8 mouse cellular contexts compared by ENCODE assay signal in the genomic region with DNA sequence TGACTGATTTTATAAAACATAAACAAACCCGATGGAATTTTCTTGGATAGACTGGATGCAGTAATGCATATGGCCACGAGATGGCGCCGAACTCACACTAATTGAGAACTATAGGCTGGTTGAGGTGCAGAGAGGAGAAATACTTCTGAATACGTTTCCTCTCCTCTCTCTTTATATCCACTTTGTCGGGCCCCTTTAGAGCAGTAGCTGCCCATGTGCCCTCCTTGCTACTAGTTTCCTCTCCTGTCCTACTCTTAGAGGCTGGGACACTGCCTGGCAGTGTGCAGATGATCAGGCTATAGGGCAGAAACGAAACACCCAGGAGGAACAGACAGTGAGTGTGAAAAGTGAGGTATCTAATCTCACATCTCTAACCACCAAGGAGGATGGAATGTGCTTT. TPM values are rescaled to one million over a fixed set of nuclear protein-coding genes. Genes with fewer than 3 reads are reported as not detected.
DNase-seq lines count a peak whose midpoint lies in the region; ATAC-seq and TF ChIP-seq lines count a peak whose summit lies in the region.

No protein-coding gene starts in this region.

- WGBS in forebrain, embryonic 13.5 days, result 12% methylated on average over 7 of the region's 7 CpGs
- 20% methylated on average over 7 of the region's 7 CpGs for WGBS in hindbrain, embryonic 11.5 days
- WGBS in lung, embryonic 15.5 days, result 4% methylated on average over 7 of the region's 7 CpGs

- no peak overlapping the region for H3K27ac ChIP-seq in forebrain, embryonic 13.5 days
- H3K27ac ChIP-seq in hindbrain, embryonic 11.5 days (ENCODE audit: low read depth, low read length), result no peak overlapping the region
- H3K27ac ChIP-seq in lung, embryonic 15.5 days, result no peak overlapping the region

- H3K9ac ChIP-seq in forebrain, embryonic 13.5 days, result no peak overlapping the region
- H3K9ac ChIP-seq in hindbrain, embryonic 11.5 days (ENCODE audit: low read depth, low read length), result no peak overlapping the region
- H3K9ac ChIP-seq in lung, embryonic 15.5 days, result no peak overlapping the region

- no peaks in the 10 kb centered on the region for H3K27me3 ChIP-seq in G1E (ENCODE audit: insufficient read depth, low read length)
- no peaks in the 10 kb centered on the region for H3K27me3 ChIP-seq in forebrain, embryonic 13.5 days
- no peaks in the 10 kb centered on the region for H3K27me3 ChIP-seq in hindbrain, embryonic 11.5 days (ENCODE audit: control insufficient read depth, insufficient read depth, low read length)
- no peaks in the 10 kb centered on the region for H3K27me3 ChIP-seq in lung, embryonic 15.5 days

- ATAC-seq in G1E (ENCODE audit: extremely low read depth, insufficient number of reproducible peaks, low FRiP score, poor library complexity, severe bottlenecking), result peak; percentile 10; the same call in 1 of the 2 replicates
- peak; percentile 71 for ATAC-seq in forebrain, embryonic 13.5 days
- ATAC-seq in hindbrain, embryonic 11.5 days (ENCODE audit: low FRiP score), result peak; percentile 77
- peak; percentile 44 for ATAC-seq in lung, embryonic 15.5 days (ENCODE audit: borderline replicate concordance, extremely low read depth, low FRiP score, low TSS enrichment)

- H3K4me3 ChIP-seq in G1E (ENCODE audit: low read depth, low read length), result no peak overlapping the region
- no peak overlapping the region for H3K4me3 ChIP-seq in forebrain, embryonic 13.5 days
- no peak overlapping the region for H3K4me3 ChIP-seq in hindbrain, embryonic 11.5 days (ENCODE audit: low read depth, low read length)
- H3K4me3 ChIP-seq in lung, embryonic 15.5 days, result no peak overlapping the region

- H3K9me3 ChIP-seq in G1E (replicated peaks), result 0 out of 2 replicates have a peak, but pooled peaks cover 3% of the 10 kb centered on the region
- no peaks in the 10 kb centered on the region for H3K9me3 ChIP-seq in forebrain, embryonic 13.5 days (replicated peaks)
- no peaks in the 10 kb centered on the region for H3K9me3 ChIP-seq in hindbrain, embryonic 11.5 days (ENCODE audit: control insufficient read depth, low read length)
- no peaks in the 10 kb centered on the region for H3K9me3 ChIP-seq in lung, embryonic 15.5 days

- H3K36me3 ChIP-seq in G1E (replicated peaks), result no peaks in the 10 kb centered on the region
- H3K36me3 ChIP-seq in forebrain, embryonic 13.5 days (ENCODE audit: poor library complexity, severe bottlenecking), result no peaks in the 10 kb centered on the region
- no peaks in the 10 kb centered on the region for H3K36me3 ChIP-seq in hindbrain, embryonic 11.5 days (ENCODE audit: control insufficient read depth, insufficient read depth, low read length)
- no peaks in the 10 kb centered on the region for H3K36me3 ChIP-seq in lung, embryonic 15.5 days

- no peak for DNase-seq in G1E (ENCODE audit: low spot score)
- DNase-seq in c-Kit-positive CD71-negative TER-119-negative erythroid progenitor cells, embryonic 14.5 days (ENCODE audit: low read depth), result peak; percentile 37
- DNase-seq in hindbrain, embryonic 11.5 days (ENCODE audit: low spot score), result peak; percentile 79
- DNase-seq in layer of hippocampus, adult 9-10 months (ENCODE audit: low spot score), result peak; percentile 80
- DNase-seq in ovary, postnatal 14 days (ENCODE audit: low spot score), result peak; percentile 58
- DNase-seq in thymus, postnatal 36 days, result peak; percentile 54 to 68

- TF ChIP-seq CTCF in G1E (IDR thresholded peaks at IDR 0.05; ENCODE audit: low read depth, low read length), result peak; percentile 53; the same call in 1 of the 2 replicates

- no peak overlapping the region for H3K4me2 ChIP-seq in forebrain, embryonic 13.5 days
- no peak overlapping the region for H3K4me2 ChIP-seq in hindbrain, embryonic 11.5 days (replicated peaks; ENCODE audit: low read depth, low read length)
- peak overlapping the region; percentile 39 for H3K4me2 ChIP-seq in lung, embryonic 15.5 days

- H3K4me1 ChIP-seq in G1E (ENCODE audit: insufficient read depth, low read depth, low read length), result no peaks in the 10 kb centered on the region
- no peaks in the 10 kb centered on the region for H3K4me1 ChIP-seq in forebrain, embryonic 13.5 days
- H3K4me1 ChIP-seq in hindbrain, embryonic 11.5 days (replicated peaks; ENCODE audit: control insufficient read depth, insufficient read depth, low read length), result no peaks in the 10 kb centered on the region
- no peaks in the 10 kb centered on the region for H3K4me1 ChIP-seq in lung, embryonic 15.5 days

RNA-seq across cellular contexts. Expression of a gene that starts 16.7 kb away (rescaled TPM):
- total RNA-seq in G1E (2014; fragmentation: Nextera tagmentation) (not detected in 2 replicates), G1E (2017) (0.12 and 0.16 TPM in 2 replicates)
- not detected in 2 replicates for polyA plus RNA-seq in G1E (2012)
- polyA plus RNA-seq in forebrain, embryonic 13.5 days (2015; fragmentation: Nextera tagmentation; extraction: Ambion mirVana), result not detected in 2 replicates
- not detected in 2 replicates for polyA plus RNA-seq in hindbrain, embryonic 11.5 days (2014; fragmentation: Nextera tagmentation; extraction: Ambion mirVana)
- 0.76 and 3.0 TPM in 2 replicates for polyA plus RNA-seq in lung, embryonic 15.5 days (2015; fragmentation: Nextera tagmentation; extraction: Ambion mirVana)

RNA-seq across cellular contexts. Expression of a gene that starts 33.2 kb away (rescaled TPM):
- not detected in 2 replicates for total RNA-seq in G1E (2014; fragmentation: Nextera tagmentation)
- 0.12 and 0.16 TPM in 2 replicates for total RNA-seq in G1E (2017)
- not detected in 2 replicates for polyA plus RNA-seq in G1E (2012)
- polyA plus RNA-seq in forebrain, embryonic 13.5 days (2015; fragmentation: Nextera tagmentation; extraction: Ambion mirVana), result not detected in 2 replicates
- not detected in 2 replicates for polyA plus RNA-seq in hindbrain, embryonic 11.5 days (2014; fragmentation: Nextera tagmentation; extraction: Ambion mirVana)
- polyA plus RNA-seq in lung, embryonic 15.5 days (2015; fragmentation: Nextera tagmentation; extraction: Ambion mirVana), result not detected in 2 replicates

Comparison
In these comparisons a context has a peak if more than half of its experiments do, and no peak if none do; other contexts are left out.
1. ATAC-seq: peak in every context shown above with its lines; median percentile 77 in hindbrain, embryonic 11.5 days; 71 in forebrain, embryonic 13.5 days; 44 in lung, embryonic 15.5 days; 10 in G1E.